Mouse (Mus musculus) heart, adult 2 months (tissue): ENCODE results near the gene Fblim1. TPM values are rescaled to one million over a fixed set of nuclear protein-coding genes. Genes with fewer than 3 reads are reported as not detected.

Experiments
- DNase-seq, 2 experiments: peaks; one replicate each; pipeline ENCODE4 v3.0.0; 2021
- H3K27ac ChIP-seq: fragments of 200-600 bp; 2 replicates; pipeline ENCODE4 v1.8.1; 2022
- H3K27me3 ChIP-seq: fragments of 200-500 bp; 2 replicates; pipeline ENCODE4 v1.6.1; 2012; ENCODE audit warnings: mild to moderate bottlenecking, low read length, inconsistent platforms, mixed read lengths; ENCODE audit not compliant: control insufficient read depth, insufficient read depth
- H3K36me3 ChIP-seq: fragments of 200-500 bp; 2 replicates; pipeline ENCODE4 v1.6.1; 2012; ENCODE audit warnings: low read length, inconsistent platforms; ENCODE audit not compliant: control insufficient read depth, insufficient read depth
- H3K4me1 ChIP-seq: fragments of 200-500 bp; 2 replicates; pipeline ENCODE4 v1.6.1; 2011; ENCODE audit warnings: low read length; ENCODE audit not compliant: control insufficient read depth, insufficient read depth
- H3K4me3 ChIP-seq: fragments of 200-600 bp; 2 replicates; pipeline ENCODE4 v1.8.1; 2022
- H3K79me2 ChIP-seq: fragments of 200-500 bp; replicated peaks from 2 replicates; pipeline ENCODE4 v1.6.1; 2012; ENCODE audit warnings: mild to moderate bottlenecking, inconsistent platforms, low read length, moderate library complexity, mixed read lengths; ENCODE audit not compliant: control insufficient read depth, insufficient read depth
- H3K9ac ChIP-seq: fragments of 200-500 bp; 2 replicates; pipeline ENCODE4 v1.6.1; 2012; ENCODE audit warnings: low read depth, mild to moderate bottlenecking, control low read depth, inconsistent platforms, low read length, mixed read lengths
- CTCF ChIP-seq: fragments of 200-600 bp; IDR thresholded peaks from 2 replicates; pipeline ENCODE4 v1.8.1; 2022; ENCODE audit warnings: antibody characterized with exemption, mild to moderate bottlenecking, moderate library complexity
- EP300 ChIP-seq: fragments of 200-500 bp; IDR thresholded peaks from 2 replicates; pipeline ENCODE4 v1.6.1; 2011; ENCODE audit warnings: low read depth, low read length, control low read depth; ENCODE audit not compliant: insufficient read depth
- POLR2A ChIP-seq: fragments of 200-500 bp; IDR thresholded peaks from 2 replicates; pipeline ENCODE4 v1.6.1; 2011; ENCODE audit warnings: mild to moderate bottlenecking, low read depth, low read length, control low read depth; ENCODE audit not compliant: insufficient read depth
- WGBS: fragments of 180-500 bp; shearing (Covaris S2); methylation state at CpG from one replicate; pipeline ENCODE4 v1.1.7; 2018; 5-methylcytosine and 5-hydroxymethylcytosine counted together
- intact Hi-C: fragments of 180-260 bp; cut with DNase I; formaldehyde crosslinking; loops from one replicate; pipeline ENCODE4 v1.15.1; 2025
- polyA plus RNA-seq: library from polyadenylated mRNA; depleted of rRNA; stranded (reverse); fragments of >200 nt; gene quantifications from 2 replicates; pipeline ENCODE4 v1.2.3, GENCODE M21; 2012
- total RNA-seq, 2 experiments: library from RNA; stranded (reverse); gene quantifications; 2 replicates each; pipeline ENCODE4 v1.2.3; 2021

Gene Fblim1
- total and polyA plus RNA-seq, 3 experiments = 236 to 297 (median 263) TPM

DNA sequence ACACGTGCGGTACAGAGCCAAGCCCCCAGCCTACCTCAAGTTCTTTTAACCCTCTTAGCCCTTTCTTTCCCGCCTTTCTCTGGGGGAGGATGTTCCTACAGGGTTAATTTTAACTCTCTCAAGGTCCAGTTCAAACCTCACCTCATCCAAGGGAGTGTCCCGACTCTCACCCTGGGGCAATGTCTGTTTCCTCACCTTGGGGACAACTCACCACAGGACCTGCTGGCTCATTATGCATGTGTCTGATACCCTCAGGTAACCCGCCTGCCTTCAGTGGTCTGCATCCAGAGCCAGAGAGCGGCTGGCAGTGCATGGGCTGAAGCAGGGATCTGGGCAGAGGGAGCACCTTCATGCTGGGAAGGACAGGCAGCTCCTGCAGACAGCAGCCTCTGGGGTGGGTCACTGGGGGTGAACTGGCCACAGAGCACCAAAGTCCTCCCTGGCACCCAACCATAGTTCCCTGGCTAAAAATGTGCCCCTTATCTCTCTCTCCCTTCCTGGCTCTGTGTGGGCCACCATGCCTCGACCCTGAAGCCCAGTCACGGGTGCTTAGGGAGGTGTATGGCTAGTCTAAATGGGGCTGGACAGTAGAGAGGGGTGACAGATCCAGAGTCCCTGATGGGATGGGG is 9.1 kb downstream of the Fblim1 start:
- peak in 1 of 2 experiments; percentile 79 for DNase-seq
- Histone ChIP-seq H3K9ac (peak overlapping the region; percentile 37), H3K36me3 (no peaks in the 10 kb centered on the region), H3K4me1 (peaks cover 9% of the 10 kb centered on the region), H3K4me3 (no peak overlapping the region), H3K79me2 (no peaks in the 10 kb centered on the region), H3K27ac (peak overlapping the region; percentile 92), H3K27me3 (no peaks in the 10 kb centered on the region)
- intact Hi-C loops = no loop called here
- 61% methylated on average over 8 of the region's 8 CpGs for WGBS
- peak; percentile 64 for TF ChIP-seq EP300
- TF ChIP-seq POLR2A = 0 out of 2 replicates have a peak, but pooled peaks have one; percentile 20
- TF ChIP-seq CTCF = no peak

- Histone ChIP-seq H3K4me1 (peaks cover 5% of the 10 kb centered on the region), H3K36me3 (no peaks in the 10 kb centered on the region), H3K79me2 (no peaks in the 10 kb centered on the region), H3K9ac (no peak overlapping the region), H3K27ac (no peak overlapping the region), H3K4me3 (no peak overlapping the region), H3K27me3 (no peaks in the 10 kb centered on the region)
- intact Hi-C loops = no loop called here
- TF ChIP-seq POLR2A = no peak
- TF ChIP-seq EP300 = 0 out of 2 replicates have a peak, but pooled peaks have one; percentile 13
- peak; percentile 53 for TF ChIP-seq CTCF
- peak in 1 of 2 experiments; percentile 28 for DNase-seq
- 69% methylated on average over 9 of the region's 9 CpGs for WGBS
Measured at GRCm38 (mm10) chr4:141595605-141596268, 10.2 kb downstream of the Fblim1 start.

GRCm38 (mm10) chr4:141595138-141595537 is 10.8 kb downstream of the Fblim1 start:
- Histone ChIP-seq H3K4me1 (peaks cover 5% of the 10 kb centered on the region), H3K79me2 (no peaks in the 10 kb centered on the region), H3K36me3 (no peaks in the 10 kb centered on the region), H3K4me3 (no peak overlapping the region), H3K9ac (no peak overlapping the region), H3K27me3 (no peaks in the 10 kb centered on the region), H3K27ac (no peak overlapping the region)
- 90% methylated on average over 11 of the region's 11 CpGs for WGBS
- intact Hi-C loops = no loop called here
- TF ChIP-seq EP300 = no peak
- no peak for TF ChIP-seq CTCF
- no peak for TF ChIP-seq POLR2A
- DNase-seq = no peak

- DNase-seq = no peak
- WGBS = 17% methylated on average over 3 of the region's 3 CpGs
- Histone ChIP-seq H3K4me3 (no peak overlapping the region), H3K4me1 (no peaks in the 10 kb centered on the region), H3K36me3 (peaks cover 3% of the 10 kb centered on the region; the same call in 1 of the 2 replicates), H3K27me3 (no peaks in the 10 kb centered on the region), H3K9ac (no peak overlapping the region), H3K27ac (no peak overlapping the region), H3K79me2 (no peaks in the 10 kb centered on the region)
- intact Hi-C loops = no loop called here
- TF ChIP-seq CTCF (peak; percentile 81), EP300 (no peak)
Measured at GRCm38 (mm10) chr4:141591547-141591946, 14.3 kb downstream of the Fblim1 start.

- Histone ChIP-seq H3K27ac (no peak overlapping the region), H3K4me1 (no peaks in the 10 kb centered on the region), H3K4me3 (no peak overlapping the region), H3K36me3 (peaks cover 4% of the 10 kb centered on the region), H3K27me3 (no peaks in the 10 kb centered on the region), H3K79me2 (no peaks in the 10 kb centered on the region), H3K9ac (no peak overlapping the region)
- TF ChIP-seq EP300 (no peak), POLR2A (no peak), CTCF (no peak)
- 86% methylated on average over 8 of the region's 8 CpGs for WGBS
- intact Hi-C loops = no loop called here
- no peak for DNase-seq
Measured at GRCm38 (mm10) chr4:141583919-141584318, 22.0 kb downstream of the Fblim1 start.

DNA sequence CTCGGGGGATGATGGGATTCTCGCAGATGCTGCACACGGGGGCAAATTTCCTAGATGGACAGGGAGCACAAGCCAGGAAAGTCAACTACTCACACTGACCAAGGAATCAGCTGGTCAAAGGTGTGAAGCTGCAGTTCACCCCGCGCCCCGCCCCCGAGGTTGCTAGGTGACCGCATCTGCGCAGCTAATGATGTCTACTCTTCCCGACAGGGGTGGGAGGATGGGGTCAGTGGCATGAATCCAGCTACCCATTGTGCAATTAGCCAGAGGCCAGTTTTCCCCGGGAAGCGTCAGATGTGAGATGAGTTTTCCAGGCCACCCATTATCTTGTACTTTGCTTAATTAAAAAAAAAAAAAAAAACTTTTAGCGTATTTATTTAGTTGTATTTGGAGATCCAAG is 24.8 kb downstream of the Fblim1 start:
- no peak for DNase-seq
- no peak overlapping the region for H3K9ac ChIP-seq
- H3K4me1 ChIP-seq = no peaks in the 10 kb centered on the region
- 71% methylated on average over 13 of the region's 13 CpGs for WGBS
- H3K79me2 ChIP-seq = no peaks in the 10 kb centered on the region
- H3K27ac ChIP-seq = no peak overlapping the region
- H3K36me3 ChIP-seq = peaks cover 3% of the 10 kb centered on the region
- TF ChIP-seq CTCF = no peak
- TF ChIP-seq POLR2A = no peak
- TF ChIP-seq EP300 = no peak
- intact Hi-C loops = no loop called here
- H3K27me3 ChIP-seq = no peaks in the 10 kb centered on the region
- no peak overlapping the region for H3K4me3 ChIP-seq
